Mouse (Mus musculus) ES-E14 (cell line): ENCODE measurements around the gene Chst10.

Source experiments
- HCFC1 ChIP-seq: IDR thresholded peaks from 2 replicates; pipeline ENCODE4 v1.6.1; 2012; ENCODE audit warnings: low read length, inconsistent platforms, borderline replicate concordance; ENCODE audit not compliant: insufficient read depth
- MAFK ChIP-seq: IDR thresholded peaks from 2 replicates; pipeline ENCODE4 v1.6.1; 2014; ENCODE audit warnings: mild to moderate bottlenecking, low read depth, low read length, inconsistent platforms; ENCODE audit not compliant: insufficient read depth
- ZC3H11A ChIP-seq: IDR thresholded peaks from 2 replicates; pipeline ENCODE4 v1.6.1; 2012; ENCODE audit warnings: low read depth, mild to moderate bottlenecking, inconsistent platforms, low read length, borderline replicate concordance

DNA sequence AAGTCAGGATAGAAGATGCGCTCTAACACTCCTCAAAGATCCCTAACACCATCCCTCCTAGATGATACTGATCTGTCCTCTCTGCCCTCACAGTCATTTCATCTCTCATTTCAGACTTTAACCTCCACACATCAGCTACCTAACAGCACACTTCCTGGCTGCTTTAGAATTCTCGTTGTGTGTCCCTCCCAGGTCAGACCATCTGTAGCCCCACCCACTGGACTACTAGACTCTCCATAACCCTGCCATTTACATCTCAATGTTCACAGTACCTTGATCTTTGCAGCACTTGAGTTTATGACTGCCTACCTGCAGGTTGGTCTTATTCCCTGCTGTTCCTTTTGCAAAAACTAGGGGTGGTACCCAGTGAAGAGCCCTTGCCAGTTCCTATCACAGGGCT, 74.1 kb downstream of the Chst10 start:
- TF ChIP-seq ZC3H11A: no peak
- TF ChIP-seq HCFC1: no peak
- no peak for TF ChIP-seq MAFK
